Mouse (Mus musculus): ENCODE measurements around the gene Prdm16.
A peak's percentile ranks its signal among the peaks of the same experiment; 100 is the strongest.

Gene Prdm16

DNA sequence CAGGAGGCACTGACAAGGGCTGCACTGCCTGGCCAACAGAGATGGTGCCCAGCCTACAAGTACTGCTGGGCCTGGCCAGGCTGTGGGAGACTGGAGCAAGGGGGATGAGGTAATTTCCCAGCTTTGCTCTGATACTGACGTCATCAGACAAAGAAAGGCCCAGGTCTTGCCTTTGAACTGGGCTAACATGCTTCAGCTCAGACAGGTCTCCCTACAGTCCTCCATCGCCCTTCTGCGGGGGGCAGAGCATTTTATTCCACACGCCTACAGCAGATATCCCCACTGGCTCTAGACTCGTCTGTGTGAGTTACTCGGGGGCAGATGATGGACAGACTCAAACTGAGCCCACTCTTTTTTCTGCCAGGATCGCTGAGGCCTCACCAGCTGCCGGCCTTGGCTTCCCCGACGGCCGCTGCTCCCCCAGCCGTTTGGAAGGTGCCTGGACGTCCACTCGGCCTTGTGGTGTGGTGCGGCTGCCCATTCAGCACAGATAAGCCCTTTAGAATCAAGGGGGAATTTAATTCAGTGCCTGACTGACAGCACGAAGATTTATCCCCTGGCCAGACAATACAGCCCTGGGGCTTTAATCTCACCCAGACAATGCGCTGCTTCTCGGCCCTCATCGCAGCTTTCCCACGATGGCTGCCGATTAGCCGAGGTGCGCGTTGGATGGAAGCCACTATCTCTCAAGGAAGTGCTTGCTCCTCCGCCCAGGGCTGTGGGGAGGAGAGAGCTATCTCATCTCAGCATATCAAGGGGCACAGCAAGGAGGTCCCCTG, 32.8 kb downstream of the Prdm16 start:
- DNase-seq (ENCODE audit: low spot score): peak; percentile 46

DNA sequence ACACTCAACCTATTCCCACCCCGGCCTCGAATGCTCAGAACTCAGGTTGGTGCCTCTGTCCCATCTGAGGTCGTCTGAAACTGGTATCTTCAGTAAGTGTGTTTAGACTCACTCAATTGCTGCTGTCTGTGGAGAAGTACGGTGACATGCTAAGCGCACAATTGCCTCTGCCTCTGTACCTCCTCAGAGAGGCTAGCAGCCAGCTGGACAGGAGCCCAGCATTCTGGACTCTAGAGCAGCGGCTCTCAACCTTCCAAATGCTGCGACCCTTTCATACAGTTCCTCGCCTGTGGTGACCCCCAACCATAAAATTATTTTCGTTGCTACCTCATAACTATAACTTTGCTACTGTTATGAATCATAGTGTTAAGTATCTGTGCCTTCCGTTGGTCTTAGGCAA, 34.3 kb downstream of the Prdm16 start:
- DNase-seq (ENCODE audit: low spot score): no peak

DNA sequence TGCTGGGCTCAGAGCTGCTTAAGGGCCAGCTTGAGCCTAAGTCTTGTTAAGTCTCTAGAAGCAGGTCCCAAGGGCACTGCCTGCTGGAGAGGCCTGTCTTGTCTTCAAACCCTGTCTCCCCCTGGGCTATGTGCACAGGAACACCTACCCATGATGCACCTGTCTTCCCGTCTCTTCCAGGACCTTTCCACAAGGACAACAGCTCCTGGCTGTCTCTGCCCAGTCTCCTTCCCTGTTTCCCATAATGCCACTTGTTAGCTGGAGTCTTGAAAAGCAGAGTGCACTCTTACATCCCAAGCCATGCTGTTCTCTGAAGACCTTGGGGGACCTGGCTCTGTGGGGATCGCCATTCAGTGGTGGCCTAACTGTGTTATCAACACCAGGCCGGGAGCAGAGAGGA, 35.7 kb downstream of the Prdm16 start:
- DNase-seq (ENCODE audit: low spot score): no peak

DNA sequence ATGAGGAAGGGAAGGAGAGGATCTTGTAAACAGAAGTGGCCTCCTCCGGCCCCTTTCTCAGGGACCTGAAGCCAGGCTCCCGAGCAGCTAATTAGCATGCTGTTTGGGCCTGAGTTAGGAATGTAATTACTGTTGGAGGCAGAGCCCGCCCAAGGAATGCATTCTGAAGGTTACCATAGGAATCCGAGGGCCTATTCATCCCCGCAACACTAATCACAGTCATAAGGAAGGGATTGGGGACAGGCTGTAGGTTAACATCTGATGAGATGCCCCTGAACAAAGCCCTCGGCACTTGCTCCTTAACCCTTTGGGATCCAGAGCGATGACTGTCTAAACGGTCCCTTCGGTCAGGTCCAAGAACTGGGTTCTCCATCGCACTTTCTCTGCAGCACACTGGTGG, 36.7 kb downstream of the Prdm16 start:
- peak; percentile 69 for DNase-seq (ENCODE audit: low spot score)

DNA sequence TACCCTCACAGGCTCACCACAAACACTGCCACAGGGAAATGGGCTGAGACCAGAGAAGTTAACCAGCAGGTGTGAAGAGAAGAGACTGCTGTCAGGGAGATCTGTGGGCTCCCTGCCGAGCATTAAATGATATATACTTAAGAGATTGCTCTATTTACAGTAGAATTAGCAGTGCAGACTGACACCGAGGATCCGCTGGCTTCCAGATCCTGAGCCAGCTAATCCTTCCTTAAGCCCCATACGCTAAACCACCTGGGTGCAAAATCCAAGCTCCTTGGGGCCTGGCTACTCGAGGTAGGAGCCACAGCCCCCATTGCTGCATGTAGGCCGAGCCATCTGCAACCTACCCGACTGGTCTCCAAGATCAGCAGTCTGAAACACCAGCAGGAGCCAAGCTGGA, 38.3 kb downstream of the Prdm16 start:
- no peak for DNase-seq (ENCODE audit: low spot score)

DNA sequence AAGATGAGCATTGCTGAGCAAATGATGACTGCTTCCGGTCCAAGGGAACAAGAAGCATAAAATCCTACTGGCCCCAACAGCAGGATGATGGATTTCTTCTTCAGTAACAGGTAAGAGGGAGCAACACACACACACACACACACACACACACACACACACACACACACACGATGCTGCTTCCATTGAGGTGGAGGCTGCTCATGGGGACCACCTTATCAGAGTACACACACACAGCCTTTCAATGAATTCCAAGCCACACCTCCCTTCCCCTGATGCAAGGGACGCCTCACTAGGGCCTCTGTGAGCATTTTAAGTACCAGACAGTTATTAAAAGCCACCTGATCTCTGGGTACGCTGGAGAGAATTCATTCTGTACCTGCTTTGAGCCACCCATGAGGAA, 39.9 kb downstream of the Prdm16 start:
- no peak for DNase-seq (ENCODE audit: low spot score)

DNA sequence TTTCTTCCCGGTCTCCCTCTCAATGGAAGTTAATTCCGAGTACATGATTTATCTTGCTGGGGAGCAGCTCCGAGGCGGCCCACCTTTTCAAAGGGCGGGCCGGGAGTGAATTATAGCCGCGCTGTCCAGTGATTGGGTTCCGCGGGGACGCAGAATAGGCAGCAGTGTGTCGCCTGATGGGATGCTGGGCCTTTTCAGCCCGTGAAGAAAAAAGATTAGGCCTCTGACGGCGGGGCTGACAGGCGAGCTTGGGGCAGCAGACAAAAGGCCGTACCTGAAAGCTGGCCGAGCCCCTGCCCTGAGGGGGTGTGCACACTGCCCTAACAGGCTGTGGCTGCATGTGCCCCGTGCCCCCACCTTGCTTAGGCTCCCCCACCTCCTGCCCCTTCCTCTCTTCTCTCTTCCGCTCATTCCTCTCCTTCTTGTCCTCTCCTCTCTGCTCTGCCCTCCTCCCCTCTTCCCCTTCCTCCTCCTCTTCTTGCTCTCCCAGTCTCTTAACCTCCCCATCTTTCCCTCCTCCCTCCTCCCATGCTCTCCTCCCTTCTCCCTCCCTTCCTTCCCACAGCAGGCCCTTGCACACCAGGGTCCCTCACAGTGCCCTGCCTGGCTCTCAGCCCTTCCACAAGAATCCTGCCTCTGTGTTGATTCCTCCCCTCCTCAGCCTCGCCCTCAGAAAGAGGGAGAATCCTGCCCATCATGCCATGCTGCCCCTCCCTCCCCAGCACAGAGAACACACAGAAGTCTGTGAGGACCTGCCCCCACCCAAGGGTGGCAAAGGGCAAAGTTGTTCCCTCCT, 41.7 kb downstream of the Prdm16 start:
- peak; percentile 47 for DNase-seq (ENCODE audit: low spot score)

DNA sequence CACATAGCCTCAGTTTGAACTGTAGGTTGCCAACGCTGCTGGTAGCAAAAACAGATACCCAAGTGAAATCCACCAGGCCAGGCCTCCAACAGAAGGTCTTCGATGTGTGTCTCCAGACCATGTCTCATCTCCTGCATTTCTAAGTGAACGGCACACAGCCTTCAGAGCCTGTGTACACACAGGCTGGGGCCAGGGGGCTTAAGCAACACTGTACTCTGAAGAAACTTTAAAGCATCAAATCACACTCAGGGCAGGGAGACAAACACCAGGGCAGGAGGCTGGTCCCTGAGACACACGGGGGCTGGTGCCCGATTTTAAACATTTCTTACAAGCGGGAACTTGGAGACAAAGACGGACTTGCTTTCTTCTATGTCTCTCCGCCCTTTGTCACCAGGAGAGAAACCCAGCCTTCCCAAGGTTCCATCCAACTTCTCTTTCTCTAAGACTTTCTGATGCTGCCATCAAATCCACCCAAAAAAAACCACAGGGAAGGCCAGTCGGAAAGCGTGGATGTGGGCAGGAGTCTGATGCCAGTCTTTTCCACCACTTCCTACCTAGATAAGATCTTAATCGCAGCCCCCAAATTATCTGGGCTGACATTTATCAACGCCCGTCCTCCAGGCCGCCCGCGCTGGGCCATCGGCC, 42.4 kb downstream of the Prdm16 start:
- no peak for DNase-seq (ENCODE audit: low spot score)

DNA sequence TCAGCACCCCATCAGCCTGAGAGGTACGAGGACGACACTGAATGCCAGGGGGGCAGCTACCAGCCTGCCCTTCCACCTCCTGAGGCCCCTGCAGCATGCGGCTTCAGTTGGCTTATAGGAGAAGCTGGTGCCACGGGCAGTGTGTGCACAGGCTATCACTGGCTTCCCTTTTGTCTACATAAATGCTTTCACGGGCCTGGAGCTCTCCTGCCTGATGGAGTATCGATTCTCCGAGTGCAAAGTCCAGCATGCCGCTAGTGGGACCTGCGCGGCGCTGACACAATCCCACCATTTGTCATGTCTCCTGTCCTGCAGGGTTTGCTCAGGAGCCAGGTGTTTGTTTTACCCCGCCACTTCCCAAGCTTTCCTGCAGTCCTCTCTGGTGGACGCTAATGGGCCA, 44.1 kb downstream of the Prdm16 start:
- DNase-seq (ENCODE audit: low spot score): no peak

DNA sequence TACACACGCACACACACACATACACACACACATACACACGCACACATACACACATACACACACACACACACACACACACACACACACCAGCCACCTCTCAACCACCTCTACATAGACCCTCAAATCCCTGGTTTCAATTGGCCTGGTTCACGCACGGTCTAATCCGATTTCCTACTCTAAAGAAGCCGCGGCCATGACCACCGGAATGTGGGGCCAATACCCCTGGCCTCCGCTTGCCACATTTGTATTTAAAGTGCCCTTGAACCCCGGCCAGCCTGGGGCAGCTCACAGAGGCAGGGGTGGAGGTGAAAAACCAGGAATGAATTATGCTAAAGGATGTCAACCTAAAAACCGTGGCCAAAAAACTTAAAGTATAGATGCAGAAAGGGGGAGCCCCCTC, 45.8 kb downstream of the Prdm16 start:
- DNase-seq (ENCODE audit: low spot score): no peak

DNA sequence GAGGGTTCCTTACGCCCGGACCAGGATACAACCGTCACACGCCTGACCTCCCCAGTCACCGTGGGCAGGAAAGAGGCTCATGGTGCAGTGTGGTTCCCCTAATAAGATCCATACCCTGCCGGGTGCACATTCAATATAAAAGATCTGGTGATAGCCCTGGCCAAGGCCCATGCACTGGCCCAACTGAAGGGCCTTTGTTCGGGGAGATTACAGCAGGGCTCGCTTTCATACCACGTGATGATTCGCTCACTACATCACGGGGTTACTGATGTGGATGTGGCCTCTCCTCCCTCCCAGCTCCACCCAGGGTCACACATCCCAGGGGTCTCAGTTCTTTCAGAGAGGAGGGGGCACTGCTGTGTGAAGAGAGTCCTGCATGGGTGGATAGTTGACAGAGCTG, 50.3 kb downstream of the Prdm16 start:
- DNase-seq (ENCODE audit: low spot score): no peak

DNA sequence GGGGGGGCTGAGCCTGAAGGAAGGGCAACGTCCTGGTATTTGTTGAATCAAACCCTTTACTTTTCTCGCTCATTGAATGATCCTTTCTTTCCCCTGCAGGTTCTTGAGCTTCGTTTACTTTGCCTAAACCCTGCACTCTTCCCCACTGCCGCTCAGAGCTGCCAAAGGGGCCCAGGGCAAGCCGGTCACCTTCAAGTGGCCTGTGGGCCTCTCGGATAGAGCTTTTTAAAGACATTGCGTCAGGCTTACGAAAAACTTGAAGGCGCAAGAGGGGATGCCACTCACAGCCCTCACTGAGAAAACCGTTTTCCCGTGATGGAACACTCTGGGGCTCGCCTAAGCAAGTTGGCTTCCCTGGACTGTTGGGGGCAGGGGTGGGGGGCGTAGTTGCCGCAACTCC, 50.9 kb downstream of the Prdm16 start:
- DNase-seq (ENCODE audit: low spot score): no peak

DNA sequence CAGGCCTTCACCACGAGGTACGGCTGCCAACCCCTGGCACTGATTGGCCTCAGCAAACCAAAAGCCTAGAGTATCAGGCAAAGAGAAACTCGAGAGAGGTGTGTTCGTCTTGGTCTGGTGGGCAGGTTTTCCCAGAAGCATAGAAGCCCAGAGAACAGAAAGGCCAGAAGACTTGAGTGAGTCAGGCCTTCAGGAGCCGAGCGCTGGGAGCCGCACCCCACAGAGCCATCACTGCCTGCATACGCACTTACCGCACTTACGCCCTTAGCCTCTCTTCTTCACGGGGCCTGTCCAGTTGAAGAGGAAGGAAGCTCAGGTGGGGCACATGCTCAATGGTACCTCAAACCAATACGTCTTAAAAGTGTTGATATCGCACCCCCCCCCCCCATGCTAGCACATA, 53.0 kb downstream of the Prdm16 start:
- no peak for DNase-seq (ENCODE audit: low spot score)

DNA sequence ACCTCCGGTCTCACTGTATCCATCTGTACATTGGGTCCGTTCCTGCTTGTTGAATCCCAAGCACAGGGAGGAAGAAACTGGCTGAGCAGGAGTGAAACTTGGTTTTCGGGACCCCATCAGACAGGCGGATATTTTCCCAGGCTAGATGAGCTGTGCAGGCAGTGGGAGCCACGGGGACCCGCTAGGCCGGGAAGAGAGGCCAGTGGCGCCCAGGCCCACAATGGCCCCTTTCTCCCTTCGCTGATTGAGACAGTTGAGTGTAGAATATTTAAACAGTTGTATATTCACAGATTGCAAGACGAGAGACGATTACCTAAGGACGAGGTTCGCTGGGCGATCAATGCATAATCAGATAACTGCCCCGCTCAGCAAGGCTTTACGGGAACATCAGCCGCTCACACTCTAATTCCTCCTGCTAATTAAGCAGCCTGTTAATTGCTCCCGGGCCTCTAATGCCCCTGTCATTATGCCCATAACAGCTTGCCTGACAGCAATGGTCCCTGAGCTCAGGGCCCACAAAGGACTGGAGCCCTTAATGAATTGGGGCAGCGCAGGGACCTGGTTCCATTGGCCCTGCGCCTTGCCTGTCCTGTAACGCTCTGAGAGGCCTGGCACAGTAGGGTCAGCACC, 54.0 kb downstream of the Prdm16 start:
- peak; percentile 64 for DNase-seq (ENCODE audit: low spot score)

DNA sequence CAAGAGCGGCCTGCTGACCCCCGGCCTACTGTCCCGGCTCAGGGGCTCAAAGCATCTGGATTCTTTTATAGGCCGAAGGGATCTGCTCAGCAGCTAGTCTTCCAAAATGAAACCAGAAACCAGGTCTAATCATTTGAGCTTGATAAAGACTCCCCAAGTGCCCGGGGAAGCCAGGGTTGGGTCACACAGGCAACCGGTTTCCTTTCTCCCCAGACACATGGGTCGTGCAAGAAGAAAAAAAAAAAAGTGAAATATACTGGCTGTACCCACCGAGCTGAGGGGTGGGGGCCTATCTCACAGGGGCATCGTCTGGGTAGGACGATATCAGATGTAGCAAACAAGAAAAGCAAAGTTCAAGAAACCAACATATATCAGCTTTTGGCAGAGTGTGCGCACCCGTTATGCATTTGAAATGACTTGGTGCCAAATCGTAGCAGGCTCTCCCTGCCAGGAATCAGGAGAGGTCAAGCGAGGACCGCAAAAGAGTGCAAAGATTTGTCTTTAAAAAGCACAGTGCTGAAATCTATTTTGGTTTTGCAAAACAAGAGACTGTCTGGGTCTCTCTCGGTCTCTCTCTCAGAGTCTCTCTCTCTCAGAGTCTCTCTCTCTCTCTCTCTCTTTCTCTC, 55.3 kb downstream of the Prdm16 start:
- DNase-seq (ENCODE audit: low spot score): no peak

DNA sequence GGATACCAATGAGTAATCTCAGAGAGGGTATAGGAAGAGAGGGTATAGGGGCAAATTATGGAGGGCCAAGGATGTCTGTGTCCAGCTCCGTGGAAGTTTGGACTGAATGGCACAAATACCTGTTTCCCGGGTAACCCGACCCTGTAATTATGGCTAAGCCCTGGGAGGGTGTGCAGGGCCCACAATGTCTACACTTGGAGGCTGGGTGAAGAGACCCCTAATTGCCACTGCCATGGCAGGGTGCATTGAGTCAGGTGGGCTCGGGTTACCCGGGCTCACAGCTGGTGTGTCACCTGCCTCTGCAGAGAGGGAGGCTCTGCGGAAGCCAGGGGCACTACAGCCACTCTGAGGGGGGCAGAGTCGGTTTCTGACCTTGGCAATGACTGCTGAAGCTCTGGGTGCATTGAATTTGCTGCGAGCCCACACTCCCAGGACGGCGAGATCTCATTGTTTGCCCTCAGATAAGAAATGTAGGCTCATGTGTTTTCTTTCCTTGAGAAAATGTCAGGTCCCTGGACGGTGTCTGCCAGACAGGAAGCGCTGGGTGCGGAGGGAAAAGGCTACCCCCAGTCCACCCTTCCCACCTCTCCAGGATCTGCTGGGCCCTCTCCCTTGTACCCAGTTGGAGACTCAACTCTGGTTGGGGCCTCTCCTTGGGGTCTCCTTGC, 62.3 kb downstream of the Prdm16 start:
- no peak for DNase-seq (ENCODE audit: low spot score)

DNA sequence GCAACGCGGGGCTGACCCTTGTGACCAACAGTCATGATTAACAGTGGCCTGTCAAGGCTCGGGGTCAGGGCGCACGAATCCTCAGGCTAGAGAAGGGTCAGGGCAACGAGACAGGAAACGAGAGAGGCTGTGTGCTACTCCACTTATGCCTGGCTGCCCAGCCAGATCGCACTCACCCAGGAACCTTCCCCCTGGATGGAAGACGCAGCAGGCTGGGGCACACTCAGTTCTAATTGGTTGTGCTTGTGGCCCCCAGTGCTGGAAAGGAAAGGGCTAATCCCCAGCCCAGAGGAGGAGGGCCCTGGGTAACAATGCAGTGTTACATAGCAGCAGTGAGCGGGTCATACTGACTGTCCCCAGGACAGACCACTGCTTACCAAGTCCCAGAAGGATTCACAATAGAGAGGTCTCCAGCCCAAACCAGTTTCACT, 66.2 kb downstream of the Prdm16 start:
- DNase-seq (ENCODE audit: low spot score): peak; percentile 44

DNA sequence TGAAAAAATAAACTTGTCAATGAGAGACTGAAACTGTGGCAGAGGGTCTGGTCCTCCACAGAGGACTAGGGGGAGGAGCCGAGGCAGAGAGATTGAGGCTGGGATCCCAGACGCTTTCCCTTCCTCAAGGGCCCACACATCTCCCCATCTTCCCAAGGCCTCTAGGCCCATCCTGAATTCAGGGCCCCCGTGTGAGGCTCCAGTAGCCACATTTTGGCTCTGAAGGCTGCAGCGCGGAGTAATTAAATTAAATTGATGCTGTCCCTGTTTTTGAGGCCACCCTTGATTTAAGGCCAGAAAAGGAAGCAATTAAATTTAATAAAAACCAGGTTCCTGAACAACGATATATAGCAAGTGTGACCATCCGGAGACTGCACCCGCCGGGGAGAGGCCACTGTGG, 66.8 kb downstream of the Prdm16 start:
- no peak for DNase-seq (ENCODE audit: low spot score)

DNA sequence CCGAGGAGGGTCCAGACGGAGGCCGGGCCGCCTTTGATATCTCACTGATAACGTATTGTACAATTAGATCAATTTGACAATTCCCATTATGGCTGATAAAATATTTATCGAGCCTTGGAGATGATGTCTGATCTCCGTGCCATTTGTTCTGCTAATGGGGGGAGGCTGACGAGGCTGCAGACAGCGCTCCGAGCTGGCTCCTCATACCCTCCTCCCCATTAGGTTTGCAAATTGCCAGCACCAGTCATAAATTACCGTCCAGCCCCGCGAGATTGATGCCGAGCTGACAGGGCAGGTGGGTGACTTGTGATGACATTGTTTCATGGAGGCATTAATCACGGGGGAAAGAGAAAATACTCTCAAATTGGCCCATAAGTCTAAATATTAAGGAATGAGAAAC, 67.9 kb downstream of the Prdm16 start:
- DNase-seq (ENCODE audit: low spot score): no peak

DNA sequence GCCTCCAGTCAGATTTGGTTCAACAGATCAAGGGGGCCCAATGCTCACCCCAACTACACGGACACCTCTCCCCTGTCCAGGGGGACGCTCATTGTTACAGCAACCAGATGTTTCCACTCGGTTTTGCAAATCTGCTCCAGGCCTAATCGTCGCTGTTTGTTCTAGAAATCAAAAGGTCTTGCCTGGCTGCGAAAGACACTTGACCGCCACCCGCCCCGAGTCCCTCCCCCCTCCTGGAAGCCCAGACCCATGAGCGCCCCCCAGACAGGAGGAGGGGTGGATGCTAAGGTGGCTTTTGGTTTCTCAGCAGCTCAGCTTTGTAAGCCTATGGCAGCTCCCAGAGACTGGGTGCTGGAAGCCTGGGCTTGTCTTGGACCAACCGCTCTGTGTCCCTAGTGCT, 68.7 kb downstream of the Prdm16 start:
- no peak for DNase-seq (ENCODE audit: low spot score)

DNA sequence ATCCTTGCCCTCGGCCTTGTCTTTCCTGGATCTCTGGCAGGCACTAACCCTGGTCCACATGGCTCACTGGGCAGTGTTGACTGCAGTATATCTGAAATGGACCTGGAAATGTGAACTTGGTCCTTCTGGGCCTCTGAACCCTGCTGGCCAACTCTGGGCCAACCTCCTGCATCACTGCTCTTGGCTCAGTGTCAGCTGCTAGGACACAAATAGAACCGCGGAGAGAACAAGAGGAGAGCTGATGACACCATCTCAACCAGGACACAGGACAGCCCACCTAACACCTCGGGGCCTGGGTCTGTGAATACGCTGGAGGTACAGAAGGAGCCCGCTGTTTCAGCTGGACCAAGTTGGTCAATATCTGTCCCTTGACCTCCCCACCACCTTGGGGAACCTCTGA, 73.5 kb downstream of the Prdm16 start:
- no peak for DNase-seq (ENCODE audit: low spot score)

DNA sequence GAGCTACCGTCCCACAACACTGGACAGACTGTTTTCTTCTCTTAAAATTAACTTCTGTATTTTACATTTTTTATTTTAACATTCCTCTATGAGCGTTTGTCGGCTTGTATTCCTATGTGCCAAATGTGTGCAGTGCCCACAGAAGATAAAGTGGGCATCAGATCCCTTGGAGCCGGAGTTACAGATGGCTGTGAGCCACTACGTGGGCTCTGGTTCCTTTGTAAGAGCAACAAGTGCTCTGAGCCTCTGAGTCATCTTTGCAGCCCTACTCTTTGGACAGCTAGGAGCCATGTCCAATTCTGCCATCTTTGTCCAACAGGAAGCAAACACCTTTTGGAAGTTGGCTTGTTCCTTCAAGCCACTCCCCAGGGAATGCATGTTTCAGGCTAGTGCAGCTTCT, 78.6 kb downstream of the Prdm16 start:
- no peak for DNase-seq (ENCODE audit: low spot score)

Measured in retina, embryonic 14.5 days (tissue).